Mouse (Mus musculus): ENCODE data around the gene Bcdin3d. TPM values are rescaled to one million over a fixed set of nuclear protein-coding genes. Genes with fewer than 3 reads are reported as not detected.

Bcdin3d gene
- 1 to 10 TPM; 5.3 to 6.6 TPM for total RNA-seq (2021)
- long read RNA-seq, experiment 1, full-length matches to known transcripts: 8 of 8 reads
- long read RNA-seq, experiment 1, partial matches to known transcripts: 0 of 8 reads
- long read RNA-seq, experiment 1, other reads (novel, unspliced or antisense): 0 of 8 reads
- long read RNA-seq, experiment 2, partial matches to known transcripts: 0 of 3 reads
- long read RNA-seq, experiment 2, other reads (novel, unspliced or antisense): 1 of 3 reads

DNA sequence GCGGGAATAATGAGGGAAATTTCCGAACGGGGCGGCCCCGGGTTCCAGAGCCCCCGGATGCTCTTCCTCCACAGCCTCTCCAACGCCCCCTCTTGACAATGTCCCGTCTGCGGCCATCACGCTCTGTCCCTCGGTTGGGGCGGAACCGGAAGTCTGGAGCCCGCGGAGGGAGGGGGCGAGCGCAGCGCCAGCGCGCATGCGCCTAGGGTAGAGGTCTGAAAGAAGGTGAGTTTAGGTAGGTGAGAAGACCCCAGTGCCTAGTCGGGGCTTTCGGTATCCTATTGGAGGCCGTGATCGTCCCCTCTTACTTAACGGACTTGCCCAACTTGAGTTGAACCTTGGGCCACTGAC, at the start of gene Bcdin3d:
TSS of gene Bcdin3d (minus strand) at position 155 of the 351 bp plus-strand sequence.
- peak; percentile 90 to 93 for DNase-seq

DNA sequence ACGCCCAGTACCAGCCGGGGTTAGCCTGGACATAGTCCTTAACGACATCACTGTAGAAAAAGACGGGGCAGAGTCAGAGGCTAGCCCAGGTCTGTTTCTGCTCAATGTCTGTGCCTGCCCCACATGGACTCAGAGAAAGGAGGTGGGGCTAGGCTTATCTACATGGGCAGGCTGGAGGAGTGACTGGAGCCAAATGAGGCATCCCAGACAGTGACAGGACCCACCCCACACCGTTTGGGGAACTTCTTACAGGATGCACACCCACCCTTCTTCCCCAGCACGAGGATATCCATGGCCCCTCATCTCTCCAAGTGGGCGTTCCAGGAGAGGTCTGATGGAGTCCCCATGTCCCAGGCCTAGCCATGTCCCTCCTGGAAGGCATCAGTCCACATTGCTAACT, 45.8 kb upstream of the Bcdin3d start:
- DNase-seq: no peak

DNA sequence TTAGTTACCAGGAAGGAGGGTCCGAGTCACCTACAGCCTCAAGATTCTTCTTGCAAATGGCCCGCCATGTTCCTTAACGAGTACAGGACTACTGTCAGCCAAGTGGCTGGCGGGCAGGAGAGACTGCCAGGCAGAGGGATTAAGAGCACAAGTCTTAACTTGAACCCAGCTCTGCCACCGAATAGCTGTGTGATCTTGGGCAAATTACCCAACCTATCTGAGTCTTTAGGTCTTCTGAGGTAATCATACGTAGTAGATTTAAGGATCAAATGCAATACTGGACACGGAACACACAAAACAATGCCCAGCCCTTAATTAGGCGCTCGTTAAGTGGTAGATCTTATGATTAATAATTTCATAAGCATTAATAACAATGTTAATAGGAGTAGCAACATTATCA, 45.1 kb upstream of the Bcdin3d start:
- DNase-seq: no peak

DNA sequence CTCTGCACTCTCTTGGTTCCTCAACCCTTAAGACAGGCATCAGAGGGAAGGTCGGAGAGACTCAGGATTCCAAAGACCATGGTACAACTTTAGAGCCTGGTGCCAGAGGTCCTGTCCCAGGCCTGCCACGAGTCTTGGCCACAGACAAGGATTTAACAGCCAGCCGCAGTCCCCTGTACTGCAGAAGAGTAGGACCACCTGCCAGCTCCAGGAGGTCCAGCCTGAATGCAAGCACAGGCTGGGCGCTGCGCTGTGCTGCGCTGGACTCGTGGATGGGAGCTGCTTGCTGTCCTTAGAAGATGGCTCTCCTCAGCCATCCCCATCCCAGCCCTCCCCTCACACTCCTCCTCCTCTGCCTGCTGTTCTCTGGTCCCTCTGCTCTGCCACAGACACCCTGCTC, 43.2 kb upstream of the Bcdin3d start:
- no peak for DNase-seq

DNA sequence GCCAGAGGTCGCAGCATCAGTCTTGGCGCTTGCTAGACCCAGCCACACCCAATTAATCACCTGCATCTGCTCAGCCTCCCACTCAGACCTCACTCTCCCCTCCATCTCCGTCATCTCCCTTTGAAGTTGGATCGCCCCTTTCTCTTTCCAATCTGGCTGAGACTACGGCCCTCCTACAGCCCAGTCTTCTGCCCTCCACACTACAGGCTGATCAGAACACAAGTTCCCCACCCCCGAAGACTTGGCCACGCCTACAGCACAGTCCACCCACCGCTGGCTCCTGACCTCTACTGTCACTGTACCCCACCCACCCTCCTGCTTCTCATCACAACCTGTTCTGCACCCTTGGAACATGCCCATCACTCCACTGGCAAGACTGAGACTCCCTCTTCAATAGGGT, 42.2 kb upstream of the Bcdin3d start:
- no peak for DNase-seq

DNA sequence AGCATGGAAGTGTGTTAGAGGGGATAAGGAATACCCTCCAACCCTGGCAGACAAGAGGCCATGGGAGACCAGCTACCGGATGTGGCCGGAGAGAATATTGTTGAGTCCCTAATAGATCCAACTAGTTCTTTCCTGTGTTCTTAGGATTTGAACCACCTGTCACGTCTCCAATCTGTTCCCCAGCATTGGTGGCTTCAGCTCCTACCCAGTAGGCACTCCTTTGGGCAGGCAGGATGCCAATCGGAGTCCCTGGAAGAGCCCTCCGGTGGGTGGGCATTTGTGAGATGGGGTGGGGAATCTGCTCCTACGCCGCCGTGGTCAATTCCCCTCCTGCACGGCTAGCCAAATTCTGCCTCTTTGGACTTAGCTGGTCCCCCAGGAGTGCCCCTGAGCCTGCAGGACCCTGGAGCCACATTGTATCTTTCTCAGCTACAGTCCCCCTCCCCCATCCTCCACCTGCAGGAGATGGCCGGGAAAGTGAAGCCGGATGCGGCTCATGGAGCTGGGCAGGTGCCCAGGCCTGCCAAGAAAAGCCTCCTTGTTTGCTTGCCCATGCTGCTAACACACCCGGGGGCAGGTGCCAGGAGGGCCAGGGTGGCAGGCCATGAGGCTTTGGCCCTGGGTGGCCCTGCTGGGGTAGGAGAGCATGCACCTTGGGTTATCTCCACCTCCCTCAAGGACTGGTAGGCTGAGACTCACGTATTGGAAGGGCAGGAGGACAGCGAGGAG, 37.4 kb upstream of the Bcdin3d start:
- DNase-seq: no peak

DNA sequence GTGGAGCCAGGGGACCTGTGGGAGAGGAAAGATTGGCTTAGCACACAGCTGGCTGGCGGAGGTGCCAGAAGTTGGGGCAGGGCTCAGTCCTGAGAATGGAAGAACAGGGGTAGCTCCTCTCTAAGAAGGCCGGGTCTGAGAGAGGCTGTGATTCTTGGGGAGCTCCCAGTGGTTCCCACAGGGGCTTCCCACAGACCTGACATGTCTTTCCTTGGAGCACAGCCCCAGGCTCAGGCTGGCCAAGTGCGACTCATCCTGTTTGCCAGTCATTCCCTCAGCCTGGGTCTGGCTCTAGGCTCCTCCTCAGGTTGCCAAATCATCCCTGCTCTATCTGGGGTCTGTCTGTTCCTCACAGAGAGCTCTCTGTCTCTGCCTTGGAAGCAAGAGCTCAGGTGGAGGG, 36.1 kb upstream of the Bcdin3d start:
- no peak for DNase-seq

DNA sequence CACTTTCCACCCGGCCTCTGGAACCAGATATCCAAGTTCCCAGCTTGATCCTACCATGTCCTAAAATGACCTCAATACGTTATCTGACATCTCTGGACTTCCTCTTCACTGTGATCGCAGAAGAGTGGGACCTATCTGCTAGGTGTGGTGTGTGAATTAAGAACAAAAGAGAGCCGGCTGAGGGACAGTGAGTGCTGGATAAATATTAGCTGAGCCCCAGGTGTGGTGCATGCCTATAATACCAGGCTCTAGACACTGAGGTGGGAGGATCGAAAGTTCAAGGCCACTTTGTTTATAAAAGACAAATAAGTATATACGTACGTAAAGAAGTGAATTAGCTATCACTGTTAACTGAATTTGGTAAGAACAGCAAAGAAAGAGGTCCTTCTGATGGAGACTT, 35.3 kb upstream of the Bcdin3d start:
- no peak for DNase-seq

DNA sequence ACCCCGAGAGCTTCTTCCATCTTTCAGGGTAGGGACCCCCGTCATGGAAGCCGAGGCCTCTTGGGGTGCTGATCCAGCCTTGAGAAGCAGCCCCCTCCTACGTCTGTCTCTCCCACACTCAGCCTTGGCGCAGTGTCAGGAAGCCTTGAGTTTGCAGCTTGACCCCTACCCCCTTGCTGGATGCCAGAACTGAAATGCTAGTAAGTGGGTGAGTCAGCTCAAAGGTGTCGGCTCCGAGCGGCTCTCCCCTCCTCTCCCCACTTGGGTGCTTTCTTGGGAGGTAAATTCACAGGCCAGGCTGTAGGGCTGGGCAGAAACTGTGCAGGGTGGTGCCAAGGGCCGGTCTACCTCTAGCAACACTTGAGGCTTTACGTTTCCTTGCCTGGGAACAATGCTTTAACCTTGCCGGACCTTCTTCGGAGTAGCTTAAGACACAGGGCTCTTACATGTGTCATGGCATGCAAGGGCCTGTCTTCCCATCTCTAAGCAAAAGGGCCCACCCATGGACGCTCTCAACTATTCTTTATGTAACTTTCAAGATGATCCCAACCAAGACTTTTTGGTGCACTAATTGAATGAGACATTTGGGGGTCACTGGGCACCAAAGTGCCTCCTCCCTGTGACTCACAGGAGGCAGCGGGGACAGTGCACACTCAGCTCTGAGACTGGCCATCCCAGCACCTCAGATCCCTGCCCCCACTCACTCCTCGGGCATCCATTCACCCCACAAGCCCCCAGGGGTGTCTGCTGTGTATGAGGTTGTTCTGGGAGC, 31.0 kb upstream of the Bcdin3d start:
- peak; percentile 46 to 55 for DNase-seq

DNA sequence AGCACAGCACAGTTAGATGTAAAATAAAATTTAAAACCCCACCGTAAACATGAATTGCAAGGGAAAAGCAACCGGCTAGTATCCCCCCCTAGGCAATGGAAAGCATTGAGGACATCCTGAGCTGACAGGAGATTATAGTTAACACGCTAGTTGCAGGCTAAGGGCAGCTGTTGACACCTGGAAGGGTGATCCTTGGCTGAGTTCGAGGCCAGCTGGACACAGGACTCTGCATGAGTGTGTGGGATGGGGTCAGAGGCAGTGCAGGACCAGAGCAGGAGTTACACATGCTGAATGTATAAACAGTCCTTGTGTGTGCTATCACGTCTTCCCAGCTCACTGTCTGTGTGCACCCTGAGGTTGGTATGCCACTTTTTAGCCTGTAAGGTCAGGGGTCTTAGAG, 28.7 kb upstream of the Bcdin3d start:
- no peak for DNase-seq

DNA sequence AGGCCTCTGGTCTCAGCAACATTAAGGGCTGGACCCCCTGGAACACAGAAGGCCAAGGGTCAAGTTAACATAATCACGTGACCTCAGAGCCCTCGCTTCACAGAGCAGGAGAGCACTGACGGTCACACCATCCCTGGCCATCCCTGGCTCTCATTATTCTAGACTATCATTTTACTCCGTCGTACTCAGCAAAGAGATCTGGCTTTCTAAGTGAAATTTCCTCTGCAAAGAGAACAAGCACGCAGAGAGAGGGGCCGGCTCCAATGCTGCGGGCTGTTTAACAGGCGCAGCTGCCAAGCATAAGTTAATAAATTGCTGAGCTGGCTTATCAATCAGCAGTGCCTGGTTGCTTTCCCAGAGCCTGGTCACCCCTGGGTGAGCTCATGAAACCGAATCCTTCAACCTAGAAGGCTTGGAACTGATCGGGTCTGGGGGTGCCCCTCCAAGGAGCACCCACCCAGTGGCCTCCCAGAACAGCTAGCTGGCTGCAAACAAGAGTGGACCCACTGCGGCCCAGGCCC, 27.8 kb upstream of the Bcdin3d start:
- DNase-seq: peak in 1 of 2 experiments; percentile 19

DNA sequence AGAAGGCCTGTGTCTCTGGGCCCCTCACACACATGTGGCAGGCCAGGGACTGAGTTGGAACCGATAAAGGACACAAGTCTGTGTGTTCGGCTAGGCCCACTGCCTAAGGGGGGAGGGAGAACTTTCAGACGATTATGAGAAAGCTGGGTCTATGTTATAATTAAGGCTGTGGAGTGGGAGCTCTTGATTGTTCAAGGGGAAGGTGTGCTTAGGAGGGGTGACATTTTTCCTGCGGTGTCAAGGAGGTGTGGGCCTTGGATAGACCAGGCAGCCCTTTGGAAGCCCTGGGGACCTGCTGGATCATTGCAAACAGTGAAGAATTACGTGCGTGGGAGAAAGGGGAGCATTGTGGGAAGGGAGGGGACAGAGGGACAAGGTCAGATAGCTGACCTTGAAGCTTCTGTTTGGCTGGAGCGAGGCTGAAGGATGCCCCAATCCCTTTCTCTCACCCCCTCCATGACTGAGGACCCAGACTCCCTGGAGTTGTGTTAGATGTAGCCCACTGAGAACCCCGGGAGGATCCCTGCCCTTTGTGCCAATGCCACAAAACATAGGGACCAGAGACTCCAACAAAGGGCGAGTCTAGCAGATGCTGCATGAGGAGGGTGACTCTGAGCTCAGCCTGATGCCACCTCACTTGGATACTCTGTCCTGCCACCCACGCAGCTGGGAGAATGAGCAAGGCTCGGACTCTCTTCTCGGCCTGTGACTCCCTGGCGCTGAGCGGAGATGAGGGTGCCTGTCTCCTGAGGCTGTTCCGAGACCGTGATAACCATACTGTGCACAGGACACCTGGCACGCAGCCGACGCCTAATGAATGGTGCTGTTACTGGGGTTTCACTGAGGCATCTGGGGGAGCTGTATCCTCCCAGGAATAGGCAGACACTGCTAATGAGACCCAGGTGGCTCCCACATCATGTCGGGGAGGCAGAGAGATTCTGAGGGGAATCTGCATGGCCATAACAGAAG, 27.0 kb upstream of the Bcdin3d start:
- peak; percentile 30 to 35 for DNase-seq

DNA sequence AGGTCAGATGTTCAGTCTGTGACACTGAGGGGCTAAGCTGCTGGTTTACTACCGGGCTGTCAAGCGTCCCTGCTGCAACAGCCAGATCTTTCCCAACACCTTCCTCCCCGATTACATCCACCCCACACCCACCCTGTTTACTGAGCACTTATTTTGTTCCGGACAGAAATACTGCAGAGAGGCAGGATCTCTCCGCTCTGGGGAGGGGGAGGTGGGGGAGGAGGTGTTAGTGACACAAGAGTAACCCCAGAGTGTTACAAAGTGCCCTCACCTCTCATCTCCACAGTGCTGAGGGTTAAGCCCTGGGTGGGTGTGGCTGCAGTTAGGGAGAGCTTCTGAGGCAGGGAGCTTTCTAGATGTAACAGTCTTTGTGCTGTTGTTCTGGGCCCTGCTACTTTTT, 25.8 kb upstream of the Bcdin3d start:
- DNase-seq: no peak

DNA sequence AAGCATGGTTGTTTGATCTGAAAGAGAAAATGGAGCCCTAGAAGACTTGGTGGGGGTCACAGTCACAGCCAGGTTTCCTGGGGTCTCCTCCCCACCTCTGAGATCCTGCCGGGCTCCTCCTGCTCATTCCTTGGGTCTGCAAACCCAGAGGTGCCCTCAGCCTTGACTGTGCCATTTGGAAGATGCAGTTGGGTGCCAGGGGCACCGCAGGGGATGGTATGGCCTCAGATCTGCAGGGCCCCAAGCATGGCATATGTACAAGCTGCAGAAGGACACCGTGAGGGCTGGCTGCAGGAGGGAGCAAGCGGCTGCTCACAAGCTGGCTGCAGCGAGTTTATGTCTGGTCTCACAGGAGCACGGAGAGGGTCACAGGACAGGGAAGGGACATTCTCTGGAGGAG, 25.2 kb upstream of the Bcdin3d start:
- no peak for DNase-seq

DNA sequence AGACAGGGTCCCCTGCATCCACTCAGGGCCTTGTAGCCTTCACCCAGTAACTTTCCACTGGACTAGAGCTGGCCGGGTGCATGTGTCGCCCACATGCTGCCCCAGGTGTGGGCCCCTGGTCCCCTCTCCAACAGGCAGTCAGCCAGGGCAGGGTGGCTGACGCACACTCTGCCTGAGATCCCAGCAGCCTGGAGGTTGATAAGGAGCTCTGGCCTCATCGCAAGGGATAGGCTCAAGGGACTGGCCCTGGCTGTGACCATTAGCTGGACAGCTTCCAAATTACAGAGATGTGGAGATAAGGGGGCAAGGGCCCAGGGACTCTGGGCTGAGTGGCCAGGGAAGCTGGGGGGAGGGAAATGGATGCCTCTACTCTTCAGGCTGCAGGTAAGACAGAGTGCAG, 24.3 kb upstream of the Bcdin3d start:
- DNase-seq: peak; percentile 74 to 78

DNA sequence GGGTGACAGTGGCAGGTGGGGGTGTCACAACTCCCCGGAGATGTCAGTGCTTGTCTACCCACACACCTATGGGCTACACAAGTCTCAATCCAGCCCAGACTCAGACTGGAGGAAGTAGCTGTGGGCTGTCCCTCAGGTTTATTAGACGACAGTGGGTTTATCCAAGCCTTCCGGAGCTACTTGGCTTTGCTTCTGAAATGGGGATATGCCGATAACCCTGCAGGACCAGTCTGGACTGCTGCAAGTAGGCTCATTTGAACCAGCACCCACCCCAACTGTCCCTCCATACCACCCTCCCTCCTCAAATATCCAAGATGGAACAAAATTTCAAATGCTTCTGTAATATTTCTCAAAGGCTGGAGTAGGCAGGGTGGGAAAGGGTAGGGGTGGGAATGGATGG, 23.8 kb upstream of the Bcdin3d start:
- DNase-seq: no peak

DNA sequence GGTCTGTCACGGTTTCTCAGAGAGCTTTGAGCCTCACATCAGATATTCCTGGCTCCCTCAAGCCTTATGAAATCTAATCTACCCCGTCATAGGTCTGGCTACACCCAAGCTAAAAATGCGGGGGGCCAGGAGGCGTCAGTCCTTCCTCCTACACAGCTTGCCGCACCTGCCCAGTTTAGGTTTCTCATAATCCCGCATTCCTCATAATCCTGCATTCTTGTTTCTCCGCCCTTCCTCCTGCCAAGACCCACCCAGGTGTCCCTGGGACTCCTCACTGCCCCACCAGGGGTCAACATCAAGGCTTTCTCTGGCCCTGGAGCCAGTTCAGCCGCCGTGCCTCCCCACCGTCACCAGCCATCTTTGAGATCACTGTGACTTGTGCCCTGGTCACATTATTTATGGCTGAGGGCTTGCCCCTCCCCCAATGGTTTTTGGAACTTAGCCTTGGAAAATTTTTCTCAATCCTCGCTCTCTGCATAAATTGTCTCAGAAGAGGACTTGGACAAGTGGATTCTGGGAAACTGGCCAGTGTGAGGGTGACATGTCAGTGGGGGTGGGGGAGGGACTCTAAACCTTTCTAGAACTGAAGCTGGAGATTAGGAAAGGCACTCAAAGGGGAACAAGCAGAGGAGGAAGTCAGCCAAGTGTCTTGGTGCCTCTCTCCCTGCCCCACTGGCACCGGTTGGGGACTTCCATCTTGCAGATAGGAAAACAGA, 23.2 kb upstream of the Bcdin3d start:
- DNase-seq: peak; percentile 76 to 82

DNA sequence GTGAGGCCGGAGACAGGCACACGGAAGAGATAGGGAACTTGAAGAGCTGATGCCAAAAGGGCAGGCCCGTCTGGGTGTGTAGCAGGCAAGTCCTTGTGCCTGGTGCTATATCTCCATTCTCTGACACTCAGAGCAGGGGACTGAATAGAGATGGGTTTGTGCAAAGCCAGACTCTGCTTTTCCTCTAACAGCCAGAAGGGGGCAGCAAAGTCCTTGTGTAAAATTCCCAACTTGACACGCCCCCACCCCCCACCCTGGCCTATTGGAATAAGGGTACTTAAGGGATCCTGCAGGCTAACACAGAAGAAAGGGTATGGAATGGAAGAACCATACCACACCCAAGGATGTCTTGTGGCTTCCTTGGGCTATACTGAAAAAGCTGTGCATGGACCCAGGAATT, 22.5 kb upstream of the Bcdin3d start:
- peak; percentile 43 to 75 for DNase-seq

DNA sequence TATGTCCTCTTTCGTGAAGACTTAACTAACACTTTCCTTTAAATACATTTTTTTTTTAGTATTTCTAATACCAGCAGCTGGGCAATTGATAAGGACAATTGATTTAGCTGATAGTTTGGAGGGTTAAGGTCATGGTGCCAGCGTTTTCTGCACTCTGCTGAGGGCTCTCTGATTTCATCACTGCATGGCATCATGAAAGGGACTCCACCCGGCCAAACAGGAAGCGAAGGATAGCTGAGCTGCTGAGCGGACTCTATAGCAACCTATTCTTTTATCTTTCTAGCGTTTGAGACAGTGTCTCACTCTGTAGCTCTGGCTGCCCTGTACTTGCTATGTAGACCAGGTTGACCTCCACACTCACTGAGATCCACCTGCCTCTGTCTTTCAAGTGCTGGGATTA, 10.2 kb upstream of the Bcdin3d start:
- no peak for DNase-seq

DNA sequence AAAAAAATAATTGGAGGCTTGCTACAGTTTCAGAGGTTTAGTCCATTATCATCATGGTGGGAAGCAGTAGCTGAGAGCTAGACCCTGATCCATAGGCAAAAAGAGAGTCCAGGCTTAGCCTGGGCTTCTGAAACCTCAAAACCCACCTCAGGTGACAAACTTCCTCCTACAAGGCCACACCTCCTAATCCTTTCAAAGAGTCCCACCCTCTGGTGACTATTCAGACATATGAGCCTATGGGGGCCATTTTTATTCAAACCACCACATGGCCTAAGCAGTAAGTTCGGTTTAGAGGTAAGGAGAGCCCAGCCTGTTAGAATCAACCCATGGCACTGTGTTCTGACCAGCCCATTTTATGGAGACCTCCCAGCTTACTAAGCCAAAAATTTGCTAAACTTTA, 1.3 kb upstream of the Bcdin3d start:
- no peak for DNase-seq
